In the genomic region with DNA sequence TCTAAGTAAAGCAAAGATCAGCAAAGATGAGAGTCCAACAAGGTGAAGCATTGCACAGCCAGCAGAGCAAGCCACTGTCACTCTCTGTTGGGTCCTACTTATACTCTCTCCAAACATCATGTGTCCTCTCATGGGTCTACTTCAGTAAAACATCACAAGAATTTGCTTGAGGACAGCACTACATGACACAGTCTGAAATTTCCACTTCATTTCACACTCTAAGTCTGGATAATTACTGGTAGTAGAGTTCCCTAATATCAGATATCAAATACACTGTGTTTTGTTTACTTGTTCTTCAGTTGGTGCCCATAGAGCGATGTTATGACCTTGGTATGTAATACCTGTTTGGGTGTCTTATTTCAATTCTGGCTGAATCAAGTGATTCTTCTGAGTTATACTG, we compare ENCODE assay signal across 19 mouse cellular contexts.
DNase-seq lines count a peak whose midpoint lies in the region; ATAC-seq lines count a peak whose summit lies in the region.
"Had no signal": no experiment of that assay in that cellular context is flagged by ENCODE, and none has a peak within 500 bp of the region (broad histone marks: within the 10 kb centered on the region; RNA-seq: fewer than 3 reads in every experiment).

No protein-coding gene starts in this region.

- no peak overlapping the region for H3K4me2 ChIP-seq in embryonic facial prominence, embryonic 11.5 days (ENCODE audit: low read depth, low read length)
- H3K4me2 ChIP-seq in embryonic facial prominence, embryonic 14.5 days (ENCODE audit: low read depth, low read length) = no peak overlapping the region
- no peak overlapping the region for H3K4me2 ChIP-seq in midbrain, embryonic 14.5 days (ENCODE audit: low read length)

- 76% methylated on average over 1 of the region's 1 CpGs for WGBS in embryonic facial prominence, embryonic 11.5 days
- WGBS in embryonic facial prominence, embryonic 10.5 days = 88% methylated on average over 1 of the region's 1 CpGs
- WGBS in embryonic facial prominence, embryonic 14.5 days = 66% methylated on average over 1 of the region's 1 CpGs
- WGBS in midbrain, embryonic 14.5 days = 96% methylated on average over 1 of the region's 1 CpGs

- 0 out of 2 replicates have a peak, but pooled peaks have one; percentile 56 for ATAC-seq in embryonic facial prominence, embryonic 11.5 days (replicated peaks; ENCODE audit: insufficient number of reproducible peaks, low FRiP score, low TSS enrichment, low read depth)
- ATAC-seq in embryonic facial prominence, embryonic 14.5 days (ENCODE audit: low read depth) = peak; percentile 79; the same call in 1 of the 2 replicates
- no peak for ATAC-seq in midbrain, embryonic 14.5 days (ENCODE audit: low FRiP score, low TSS enrichment)
- ATAC-seq: activated CD4-positive, CD25-positive, alpha-beta regulatory T cell, adult 4 months; CD4-positive, CD25-positive, alpha-beta regulatory T cell, adult 4 months; Patski had no signal

- no peak overlapping the region for H3K27ac ChIP-seq in embryonic facial prominence, embryonic 11.5 days (replicated peaks; ENCODE audit: low read depth, low read length)
- H3K27ac ChIP-seq in embryonic facial prominence, embryonic 10.5 days (replicated peaks) = no peak overlapping the region
- no peak overlapping the region for H3K27ac ChIP-seq in embryonic facial prominence, embryonic 14.5 days (replicated peaks; ENCODE audit: low read depth, low read length)
- no peak overlapping the region for H3K27ac ChIP-seq in midbrain, embryonic 14.5 days (replicated peaks; ENCODE audit: low read depth, low read length)

- H3K36me3 ChIP-seq in embryonic facial prominence, embryonic 11.5 days (replicated peaks; ENCODE audit: control insufficient read depth, insufficient read depth, low read depth, low read length) = no peaks in the 10 kb centered on the region
- no peaks in the 10 kb centered on the region for H3K36me3 ChIP-seq in embryonic facial prominence, embryonic 10.5 days (replicated peaks)
- H3K36me3 ChIP-seq in embryonic facial prominence, embryonic 14.5 days (ENCODE audit: control insufficient read depth, insufficient read depth, low read length) = no peaks in the 10 kb centered on the region
- H3K36me3 ChIP-seq in midbrain, embryonic 14.5 days (ENCODE audit: control insufficient read depth, insufficient read depth, low read length) = no peaks in the 10 kb centered on the region
- H3K36me3 ChIP-seq: G1E had no signal

- no peaks in the 10 kb centered on the region for H3K27me3 ChIP-seq in embryonic facial prominence, embryonic 11.5 days (ENCODE audit: control insufficient read depth, insufficient read depth, low read length)
- H3K27me3 ChIP-seq in embryonic facial prominence, embryonic 10.5 days (replicated peaks; ENCODE audit: low read depth, poor library complexity, severe bottlenecking) = no peaks in the 10 kb centered on the region
- H3K27me3 ChIP-seq in embryonic facial prominence, embryonic 14.5 days (replicated peaks; ENCODE audit: control insufficient read depth, insufficient read depth, low read length) = no peaks in the 10 kb centered on the region
- no peaks in the 10 kb centered on the region for H3K27me3 ChIP-seq in midbrain, embryonic 14.5 days (ENCODE audit: control insufficient read depth, insufficient read depth, low read length)
- H3K27me3 ChIP-seq: CH12.LX, Patski had no signal

- no peak overlapping the region for H3K9ac ChIP-seq in embryonic facial prominence, embryonic 11.5 days (replicated peaks; ENCODE audit: low read length)
- H3K9ac ChIP-seq in embryonic facial prominence, embryonic 14.5 days (ENCODE audit: low read depth, low read length) = no peak overlapping the region
- no peak overlapping the region for H3K9ac ChIP-seq in midbrain, embryonic 14.5 days (replicated peaks; ENCODE audit: low read length)

- H3K4me3 ChIP-seq in embryonic facial prominence, embryonic 11.5 days (ENCODE audit: low read depth, low read length) = no peak overlapping the region
- no peak overlapping the region for H3K4me3 ChIP-seq in embryonic facial prominence, embryonic 10.5 days
- H3K4me3 ChIP-seq in embryonic facial prominence, embryonic 14.5 days (ENCODE audit: low read depth, low read length) = no peak overlapping the region
- no peak overlapping the region for H3K4me3 ChIP-seq in midbrain, embryonic 14.5 days (replicated peaks; ENCODE audit: low read depth, low read length)

- DNase-seq in embryonic facial prominence, embryonic 11.5 days (ENCODE audit: low spot score) = no peak
- DNase-seq in embryonic facial prominence, embryonic 10.5 days (ENCODE audit: low spot score) = no peak
- DNase-seq in embryonic facial prominence, embryonic 14.5 days (ENCODE audit: low spot score) = peak; percentile 7
- DNase-seq in midbrain, embryonic 14.5 days = no peak
- DNase-seq: adrenal gland, adult 2 months; adrenal gland, adult 8-10 months; adrenal gland, postnatal 10 days; adrenal gland, postnatal 14 days; adrenal gland, postnatal 25 days; adrenal gland, postnatal 36 days; B cell, adult 2 months; cerebellum, adult 11 months; cerebellum, adult 11-12 months; cerebellum, adult 18-20 months had no signal

- H3K9me3 ChIP-seq in embryonic facial prominence, embryonic 11.5 days (replicated peaks; ENCODE audit: control insufficient read depth, low read length) = no peaks in the 10 kb centered on the region
- no peaks in the 10 kb centered on the region for H3K9me3 ChIP-seq in embryonic facial prominence, embryonic 10.5 days
- no peaks in the 10 kb centered on the region for H3K9me3 ChIP-seq in embryonic facial prominence, embryonic 14.5 days (ENCODE audit: control insufficient read depth, low read length)
- no peaks in the 10 kb centered on the region for H3K9me3 ChIP-seq in midbrain, embryonic 14.5 days (ENCODE audit: control insufficient read depth, low read length)
- H3K9me3 ChIP-seq: G1E had no signal

- H3K4me1 ChIP-seq in embryonic facial prominence, embryonic 11.5 days (ENCODE audit: control insufficient read depth, insufficient read depth, low read length) = no peaks in the 10 kb centered on the region
- no peaks in the 10 kb centered on the region for H3K4me1 ChIP-seq in embryonic facial prominence, embryonic 10.5 days
- no peaks in the 10 kb centered on the region for H3K4me1 ChIP-seq in embryonic facial prominence, embryonic 14.5 days (ENCODE audit: control insufficient read depth, insufficient read depth, low read length)
- no peaks in the 10 kb centered on the region for H3K4me1 ChIP-seq in midbrain, embryonic 14.5 days (ENCODE audit: control insufficient read depth, insufficient read depth, low read length)
